Mouse (Mus musculus) midbrain, embryonic 15.5 days (tissue): ENCODE results near the gene Zfp296. TPM values are rescaled to one million over a fixed set of nuclear protein-coding genes. Genes with fewer than 3 reads are reported as not detected.

Source experiments
- ATAC-seq: fragments of 200-750 bp; cut with Nextera tagmentation; replicated peaks from 2 replicates; pipeline ENCODE4 v1.8.0; 2017; ENCODE audit warnings: moderate TSS enrichment
- H3K27ac ChIP-seq: fragments of 300-500 bp; sonication (generic); 2 replicates; pipeline ENCODE4 v1.5.1; 2015; ENCODE audit warnings: mild to moderate bottlenecking, inconsistent platforms
- H3K27me3 ChIP-seq: fragments of 300-500 bp; sonication (generic); replicated peaks from 2 replicates; pipeline ENCODE4 v1.6.1; 2015; ENCODE audit warnings: inconsistent platforms
- H3K36me3 ChIP-seq: fragments of 300-500 bp; sonication (generic); replicated peaks from 2 replicates; pipeline ENCODE4 v1.6.1; 2015; ENCODE audit warnings: inconsistent platforms
- H3K4me1 ChIP-seq: fragments of 300-500 bp; sonication (generic); 2 replicates; pipeline ENCODE4 v1.6.1; 2015; ENCODE audit warnings: inconsistent platforms
- H3K4me2 ChIP-seq: fragments of 300-500 bp; sonication (generic); 2 replicates; pipeline ENCODE4 v1.6.1; 2015; ENCODE audit warnings: inconsistent platforms, mild to moderate bottlenecking, moderate library complexity
- H3K4me3 ChIP-seq: fragments of 300-500 bp; sonication (generic); 2 replicates; pipeline ENCODE4 v1.5.1; 2015; ENCODE audit warnings: mild to moderate bottlenecking, inconsistent platforms
- H3K9ac ChIP-seq: fragments of 300-500 bp; sonication (generic); 2 replicates; pipeline ENCODE4 v1.6.1; 2015; ENCODE audit warnings: mild to moderate bottlenecking, inconsistent platforms
- H3K9me3 ChIP-seq: fragments of 300-500 bp; sonication (generic); 2 replicates; pipeline ENCODE4 v1.6.1; 2016; ENCODE audit warnings: inconsistent platforms
- WGBS: fragments of 180-500 bp; shearing (Covaris S2); methylation state at CpG from one replicate; pipeline ENCODE4 v1.1.7; 2015; ENCODE audit warnings: mixed read lengths; 5-methylcytosine and 5-hydroxymethylcytosine counted together
- polyA plus RNA-seq: library from polyadenylated mRNA; unstranded; fragments of >200 nt; fragmentation: Nextera tagmentation; extraction: Ambion mirVana; gene quantifications from 2 replicates; pipeline ENCODE4 v1.2.1, GENCODE M21; 2015

Zfp296 gene
- polyA plus RNA-seq, 1 experiment from 2014 or later: 0.25 TPM

DNA sequence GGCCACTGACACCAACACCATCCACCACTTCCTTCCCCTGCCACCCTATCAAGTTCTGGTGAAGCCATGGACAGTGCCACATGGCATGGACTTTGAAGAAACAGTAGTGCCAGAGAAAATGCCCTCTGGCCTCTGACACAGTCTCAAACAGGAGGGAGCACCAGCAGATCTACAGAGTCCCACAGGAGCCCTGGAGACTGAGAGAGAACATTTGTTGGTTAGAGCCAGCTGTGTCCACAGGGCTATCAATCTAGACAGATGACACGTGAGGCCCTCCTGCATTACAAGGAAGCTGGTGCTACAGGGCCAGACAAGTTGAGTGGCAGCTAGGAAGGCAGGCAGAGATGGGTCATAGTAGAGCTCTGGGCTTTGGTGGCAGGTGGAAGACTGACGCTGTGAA is 24.6 kb upstream of the Zfp296 start:
- Histone ChIP-seq H3K9me3 (no peaks in the 10 kb centered on the region), H3K36me3 (no peaks in the 10 kb centered on the region), H3K4me3 (no peak overlapping the region), H3K27me3 (no peaks in the 10 kb centered on the region), H3K4me1 (peaks cover 8% of the 10 kb centered on the region), H3K4me2 (no peak overlapping the region), H3K27ac (no peak overlapping the region), H3K9ac (no peak overlapping the region)
- no peak for ATAC-seq
- WGBS: 83% methylated on average over 2 of the region's 2 CpGs

GRCm38 (mm10) chr7:19554168-19554567 is 22.9 kb upstream of the Zfp296 start:
- Histone ChIP-seq H3K4me1 (peaks cover 25% of the 10 kb centered on the region), H3K4me2 (no peak overlapping the region), H3K9ac (no peak overlapping the region), H3K27me3 (no peaks in the 10 kb centered on the region), H3K27ac (no peak overlapping the region), H3K9me3 (no peaks in the 10 kb centered on the region), H3K36me3 (no peaks in the 10 kb centered on the region), H3K4me3 (no peak overlapping the region)
- no peak for ATAC-seq
- 69% methylated on average over 1 of the region's 1 CpGs for WGBS

- Histone ChIP-seq H3K4me1 (peaks cover 46% of the 10 kb centered on the region), H3K36me3 (no peaks in the 10 kb centered on the region), H3K9ac (no peak overlapping the region), H3K27me3 (no peaks in the 10 kb centered on the region), H3K27ac (no peak overlapping the region), H3K9me3 (no peaks in the 10 kb centered on the region), H3K4me3 (no peak overlapping the region), H3K4me2 (no peak overlapping the region)
- no peak for ATAC-seq
- 96% methylated on average over 2 of the region's 2 CpGs for WGBS
Observed at GRCm38 (mm10) chr7:19557086-19557485, 20.0 kb upstream of the Zfp296 start.

- no peak for ATAC-seq
- peak overlapping the region; percentile 97 for H3K4me2 ChIP-seq
- WGBS: 95% methylated on average over 6 of the region's 6 CpGs
- no peaks in the 10 kb centered on the region for H3K36me3 ChIP-seq
- H3K9me3 ChIP-seq: no peaks in the 10 kb centered on the region
- no peak overlapping the region for H3K9ac ChIP-seq
- no peak overlapping the region for H3K4me3 ChIP-seq
- H3K27ac ChIP-seq: no peak overlapping the region
- no peaks in the 10 kb centered on the region for H3K27me3 ChIP-seq
- peaks cover 54% of the 10 kb centered on the region for H3K4me1 ChIP-seq
Observed at GRCm38 (mm10) chr7:19557982-19558900, 18.8 kb upstream of the Zfp296 start.

DNA sequence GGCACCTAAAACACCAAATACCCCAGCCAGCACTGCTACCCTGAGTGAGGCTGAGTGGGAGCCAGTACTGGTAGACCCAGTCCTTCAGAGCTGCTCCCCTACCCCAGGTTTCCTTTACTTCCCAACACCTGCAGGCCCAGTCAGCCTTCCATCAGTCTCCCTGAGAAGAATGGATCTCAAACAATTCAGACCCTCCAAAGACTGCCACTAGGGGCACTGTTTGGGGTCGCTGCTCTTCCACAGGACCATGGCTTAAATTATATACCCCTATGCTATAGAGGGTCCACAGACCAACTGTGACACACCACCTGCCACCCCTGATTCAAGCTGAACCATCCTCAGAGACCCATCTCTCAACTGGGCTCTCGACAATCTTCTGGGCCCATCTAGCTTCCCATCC is 18.1 kb upstream of the Zfp296 start:
- H3K36me3 ChIP-seq: 0 out of 2 replicates have a peak, but pooled peaks cover 1% of the 10 kb centered on the region
- no peak for ATAC-seq
- no peaks in the 10 kb centered on the region for H3K27me3 ChIP-seq
- H3K9ac ChIP-seq: no peak overlapping the region
- no peaks in the 10 kb centered on the region for H3K9me3 ChIP-seq
- peaks cover 61% of the 10 kb centered on the region for H3K4me1 ChIP-seq
- 44% methylated on average over 2 of the region's 2 CpGs for WGBS
- no peak overlapping the region for H3K27ac ChIP-seq
- no peak overlapping the region for H3K4me3 ChIP-seq
- peak overlapping the region; percentile 97 for H3K4me2 ChIP-seq

GRCm38 (mm10) chr7:19560491-19561260 is 16.4 kb upstream of the Zfp296 start:
- Histone ChIP-seq H3K4me3 (peak overlapping the region; percentile 86), H3K27ac (peak overlapping the region; percentile 96; the same call in 1 of the 2 replicates), H3K27me3 (no peaks in the 10 kb centered on the region), H3K4me1 (peaks cover 61% of the 10 kb centered on the region), H3K36me3 (peaks cover 16% of the 10 kb centered on the region), H3K4me2 (peak overlapping the region; percentile 97), H3K9me3 (no peaks in the 10 kb centered on the region), H3K9ac (peak overlapping the region; percentile 95)
- ATAC-seq: no peak
- 21% methylated on average over 11 of the region's 11 CpGs for WGBS

DNA sequence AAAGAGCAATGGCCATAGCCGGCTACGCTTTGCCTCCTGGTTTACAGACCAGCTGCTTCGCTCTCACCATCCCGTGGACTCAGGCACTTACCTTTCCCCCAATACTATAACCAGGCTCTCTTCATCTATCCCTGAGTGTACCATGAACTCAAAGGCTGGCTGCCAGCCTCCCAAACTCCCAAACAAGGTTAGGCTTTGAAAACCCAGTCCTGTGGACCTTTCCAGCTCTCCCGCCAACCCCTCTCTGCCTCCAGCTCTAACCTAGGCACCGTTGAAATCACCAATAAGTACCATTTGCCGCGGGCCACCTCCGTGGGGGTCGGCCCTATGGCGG is 15.7 kb upstream of the Zfp296 start:
- H3K9ac ChIP-seq: peak overlapping the region; percentile 95
- H3K4me2 ChIP-seq: peak overlapping the region; percentile 97
- peak overlapping the region; percentile 86 for H3K4me3 ChIP-seq
- peak overlapping the region; percentile 96 for H3K27ac ChIP-seq
- under 1% methylated on average over 11 of the region's 11 CpGs for WGBS
- peaks cover 61% of the 10 kb centered on the region for H3K4me1 ChIP-seq
- no peaks in the 10 kb centered on the region for H3K9me3 ChIP-seq
- H3K27me3 ChIP-seq: no peaks in the 10 kb centered on the region
- H3K36me3 ChIP-seq: peaks cover 16% of the 10 kb centered on the region
- no peak; the same call in 1 of the 2 replicates for ATAC-seq

DNA sequence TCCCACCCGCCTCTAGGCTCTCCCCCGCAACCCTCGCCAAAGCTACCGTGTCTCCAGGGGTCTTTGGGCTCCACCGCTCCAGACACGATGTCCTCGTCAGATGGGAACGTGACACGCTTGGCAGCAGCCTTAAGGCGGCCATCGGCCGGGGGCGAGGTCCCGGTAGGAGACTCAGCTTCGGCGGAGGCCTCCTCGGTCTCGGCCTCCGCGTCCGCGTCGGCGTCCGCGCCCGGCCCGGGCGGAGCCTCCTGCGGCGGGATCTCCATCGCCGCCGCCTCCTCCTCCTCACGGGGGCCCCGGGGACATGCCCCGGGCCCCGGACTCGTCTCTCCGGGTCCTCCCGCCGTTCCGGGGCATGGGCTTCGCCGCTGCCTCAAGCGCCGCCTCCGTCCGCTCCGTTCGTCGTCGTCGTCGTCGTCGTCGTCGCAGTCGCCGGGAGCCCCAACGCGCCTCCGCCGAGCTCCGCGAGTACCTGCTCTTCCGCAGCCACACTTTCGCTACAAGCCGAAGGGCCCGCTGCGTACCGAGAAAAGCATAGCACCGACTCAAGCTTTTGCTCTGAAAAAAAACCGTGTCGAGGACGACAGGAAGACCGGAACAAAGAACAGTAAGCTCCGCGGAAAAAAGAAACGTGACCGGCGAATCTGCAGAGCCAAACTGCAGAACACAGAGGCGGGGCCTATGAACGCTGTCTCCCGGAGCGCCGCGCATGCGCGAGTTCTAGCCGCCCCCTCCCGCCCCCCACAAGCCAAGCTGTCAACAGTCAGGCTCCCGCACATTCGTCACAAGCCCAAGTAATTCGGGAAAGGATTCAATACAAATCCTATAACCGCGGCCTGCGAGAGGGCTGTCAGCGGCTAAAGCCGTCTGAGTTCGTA is 15.1 kb upstream of the Zfp296 start:
- peaks cover 16% of the 10 kb centered on the region for H3K36me3 ChIP-seq
- peak overlapping the region; percentile 86 for H3K4me3 ChIP-seq
- peak; percentile 91 for ATAC-seq
- no peaks in the 10 kb centered on the region for H3K27me3 ChIP-seq
- under 1% methylated on average over 102 of the region's 102 CpGs for WGBS
- no peaks in the 10 kb centered on the region for H3K9me3 ChIP-seq
- peak overlapping the region; percentile 96 for H3K27ac ChIP-seq
- H3K9ac ChIP-seq: peak overlapping the region; percentile 95
- H3K4me1 ChIP-seq: peaks cover 58% of the 10 kb centered on the region
- H3K4me2 ChIP-seq: peak overlapping the region; percentile 97

GRCm38 (mm10) chr7:19562643-19563410 is 14.3 kb upstream of the Zfp296 start, which contains the start of gene Ppp1r37:
Ppp1r37 (minus strand) TSS chr7:19563076.
- Histone ChIP-seq H3K27me3 (no peaks in the 10 kb centered on the region), H3K27ac (peak within 1 kb of the TSS; percentile 96), H3K4me3 (peak within 1 kb of the TSS; percentile 86), H3K9me3 (no peaks in the 10 kb centered on the region), H3K9ac (peak within 1 kb of the TSS; percentile 95), H3K36me3 (peaks cover 16% of the 10 kb centered on the region), H3K4me1 (peaks cover 50% of the 10 kb centered on the region), H3K4me2 (peak within 1 kb of the TSS; percentile 97)
- peak; percentile 44 for ATAC-seq
- WGBS: 2% methylated on average over 19 of the region's 19 CpGs

- 92% methylated on average over 3 of the region's 3 CpGs for WGBS
- Histone ChIP-seq H3K4me3 (no peak overlapping the region), H3K9me3 (no peaks in the 10 kb centered on the region), H3K27ac (no peak overlapping the region), H3K27me3 (no peaks in the 10 kb centered on the region), H3K36me3 (peaks cover 21% of the 10 kb centered on the region), H3K9ac (no peak overlapping the region), H3K4me2 (peak overlapping the region; percentile 97; the same call in 1 of the 2 replicates), H3K4me1 (peaks cover 39% of the 10 kb centered on the region)
- ATAC-seq: no peak
Observed at GRCm38 (mm10) chr7:19563884-19564283, 13.2 kb upstream of the Zfp296 start.

GRCm38 (mm10) chr7:19564455-19564854 is 12.6 kb upstream of the Zfp296 start:
- Histone ChIP-seq H3K36me3 (peaks cover 27% of the 10 kb centered on the region), H3K27me3 (no peaks in the 10 kb centered on the region), H3K27ac (no peak overlapping the region), H3K4me3 (no peak overlapping the region), H3K9me3 (no peaks in the 10 kb centered on the region), H3K4me2 (no peak overlapping the region), H3K9ac (no peak overlapping the region), H3K4me1 (peaks cover 34% of the 10 kb centered on the region)
- WGBS: 89% methylated on average over 4 of the region's 4 CpGs
- ATAC-seq: no peak
